Mouse (Mus musculus) left cerebral cortex, adult 2 months (tissue): ENCODE measurements around the gene Foxc2. TPM values are rescaled to one million over a fixed set of nuclear protein-coding genes. Genes with fewer than 3 reads are reported as not detected.
A peak's percentile ranks its signal among the peaks of the same experiment; 100 is the strongest.

Source experiments
- DNase-seq, 2 experiments: peaks; one replicate each; pipeline ENCODE4 v3.0.0; 2021 to 2022; ENCODE audit warnings: low spot score in 2 of 2, mixed read lengths in 1 of 2; ENCODE audit errors: extremely low spot score in 1 of 2
- H3K27ac ChIP-seq: fragments of 200-600 bp; 2 replicates; pipeline ENCODE4 v1.8.1; 2022
- H3K4me3 ChIP-seq: fragments of 200-600 bp; 2 replicates; pipeline ENCODE4 v1.8.1; 2022
- CTCF ChIP-seq: fragments of 200-600 bp; IDR thresholded peaks from 2 replicates; pipeline ENCODE4 v1.8.1; 2022; ENCODE audit warnings: antibody characterized with exemption, mild to moderate bottlenecking, moderate library complexity
- intact Hi-C: fragments of 180-260 bp; cut with DNase I; formaldehyde crosslinking; loops from one replicate; pipeline ENCODE4 v1.15.1; 2025
- total RNA-seq, 2 experiments: library from RNA; stranded (reverse); gene quantifications; 2 replicates each; pipeline ENCODE4 v1.2.3; 2021

The Foxc2 gene
- total RNA-seq, 2 experiments from 2014 or later = 1.5 to 2.3 TPM

DNA sequence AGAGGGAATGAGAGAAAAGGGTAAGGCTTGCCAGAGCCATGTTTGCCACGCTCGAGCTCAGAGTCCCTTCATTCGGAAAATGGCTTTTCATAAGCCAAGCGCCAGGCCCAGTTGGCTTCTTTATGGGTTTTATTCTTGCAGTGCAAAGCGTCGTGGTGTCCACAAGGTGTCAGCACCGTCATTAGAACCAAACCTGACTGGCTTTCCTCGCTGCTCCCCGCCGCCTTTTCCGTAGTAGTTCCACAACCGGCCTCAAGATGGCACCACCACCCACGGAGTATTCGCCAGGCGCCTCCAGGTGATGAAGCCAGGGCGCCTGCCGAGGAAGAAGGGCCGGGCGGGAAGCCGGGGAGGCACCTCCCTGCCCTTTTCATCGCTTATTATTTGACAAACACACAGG is 2.7 kb upstream of the Foxc2 start:
- intact Hi-C loops = loop anchor here (1.0 kb wide), 2 partner anchors 280 to 400 kb away; no protein-coding TSS in a partner anchor
- Histone ChIP-seq H3K4me3 (no peak overlapping the region), H3K27ac (no peak overlapping the region)
- no peak; the same call in none of the 2 replicates for TF ChIP-seq CTCF
- DNase-seq = peak; percentile 94 to 99

- intact Hi-C loops = no loop called here
- H3K27ac ChIP-seq = no peak overlapping the region
- no peak for TF ChIP-seq CTCF
- no peak overlapping the region for H3K4me3 ChIP-seq
- no peak for DNase-seq
Observed at GRCm38 (mm10) chr8:121115136-121115535, 835 bp upstream of the Foxc2 start.

DNA sequence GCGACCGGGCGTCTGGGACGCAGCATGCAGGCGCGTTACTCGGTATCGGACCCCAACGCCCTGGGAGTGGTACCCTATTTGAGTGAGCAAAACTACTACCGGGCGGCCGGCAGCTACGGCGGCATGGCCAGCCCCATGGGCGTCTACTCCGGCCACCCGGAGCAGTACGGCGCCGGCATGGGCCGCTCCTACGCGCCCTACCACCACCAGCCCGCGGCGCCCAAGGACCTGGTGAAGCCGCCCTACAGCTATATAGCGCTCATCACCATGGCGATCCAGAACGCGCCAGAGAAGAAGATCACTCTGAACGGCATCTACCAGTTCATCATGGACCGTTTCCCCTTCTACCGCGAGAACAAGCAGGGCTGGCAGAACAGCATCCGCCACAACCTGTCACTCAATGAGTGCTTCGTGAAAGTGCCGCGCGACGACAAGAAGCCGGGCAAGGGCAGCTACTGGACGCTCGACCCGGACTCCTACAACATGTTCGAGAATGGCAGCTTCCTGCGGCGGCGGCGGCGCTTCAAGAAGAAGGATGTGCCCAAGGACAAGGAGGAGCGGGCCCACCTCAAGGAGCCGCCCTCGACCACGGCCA is 717 bp downstream of the Foxc2 start:
- intact Hi-C loops = no loop called here
- Histone ChIP-seq H3K27ac (no peak overlapping the region), H3K4me3 (peak overlapping the region; percentile 38)
- no peak for TF ChIP-seq CTCF
- DNase-seq = no peak

GRCm38 (mm10) chr8:121117186-121117651 is 1.2 kb downstream of the Foxc2 start:
- intact Hi-C loops = no loop called here
- H3K27ac ChIP-seq = no peak overlapping the region
- peak overlapping the region; percentile 38; the same call in 1 of the 2 replicates for H3K4me3 ChIP-seq
- no peak for DNase-seq
- TF ChIP-seq CTCF = no peak; the same call in 1 of the 2 replicates

DNA sequence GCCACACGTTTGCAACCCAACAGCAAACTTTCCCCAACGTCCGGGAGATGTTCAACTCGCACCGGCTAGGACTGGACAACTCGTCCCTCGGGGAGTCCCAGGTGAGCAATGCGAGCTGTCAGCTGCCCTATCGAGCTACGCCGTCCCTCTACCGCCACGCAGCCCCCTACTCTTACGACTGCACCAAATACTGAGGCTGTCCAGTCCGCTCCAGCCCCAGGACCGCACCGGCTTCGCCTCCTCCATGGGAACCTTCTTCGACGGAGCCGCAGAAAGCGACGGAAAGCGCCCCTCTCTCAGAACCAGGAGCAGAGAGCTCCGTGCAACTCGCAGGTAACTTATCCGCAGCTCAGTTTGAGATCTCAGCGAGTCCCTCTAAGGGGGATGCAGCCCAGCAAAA is 1.9 kb downstream of the Foxc2 start:
- DNase-seq = no peak
- no peak for TF ChIP-seq CTCF
- intact Hi-C loops = loop anchor here (2.0 kb wide), 1 partner anchor 43 kb away; no protein-coding TSS in a partner anchor
- Histone ChIP-seq H3K4me3 (no peak overlapping the region), H3K27ac (no peak overlapping the region)

DNA sequence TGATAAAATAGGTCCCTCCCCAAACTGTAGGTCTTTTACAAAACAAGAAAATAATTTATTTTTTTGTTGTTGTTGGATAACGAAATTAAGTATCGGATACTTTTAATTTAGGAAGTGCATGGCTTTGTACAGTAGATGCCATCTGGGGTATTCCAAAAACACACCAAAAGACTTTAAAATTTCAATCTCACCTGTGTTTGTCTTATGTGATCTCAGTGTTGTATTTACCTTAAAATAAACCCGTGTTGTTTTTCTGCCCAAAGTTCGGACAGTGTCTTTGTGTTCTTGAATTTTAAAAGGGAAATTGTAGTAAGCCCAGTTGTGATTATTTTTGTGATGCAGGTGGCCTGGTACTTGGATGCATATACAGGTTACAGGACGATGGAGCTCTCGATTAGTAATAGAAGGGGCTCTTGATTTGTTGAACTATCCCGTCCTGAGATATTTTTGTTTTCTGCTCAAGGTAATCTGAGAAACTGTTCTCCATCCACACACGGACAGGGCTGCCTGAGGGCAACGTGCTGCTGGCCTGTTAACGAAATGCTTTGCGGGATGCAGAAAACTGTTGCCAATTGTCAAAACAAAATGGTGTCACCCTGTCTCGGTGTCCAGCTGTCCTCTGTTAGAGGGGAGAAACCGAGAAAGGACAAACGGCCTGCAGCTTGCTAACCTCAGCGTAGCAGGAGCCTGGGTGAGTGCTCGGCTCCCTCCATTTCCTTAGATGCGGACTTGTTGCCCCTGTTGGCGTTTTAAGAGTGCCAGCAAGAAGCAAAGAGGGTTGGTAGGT is 2.9 kb downstream of the Foxc2 start:
- intact Hi-C loops = loop anchor here (2.0 kb wide), 1 partner anchor 44 kb away; no protein-coding TSS in a partner anchor
- DNase-seq = no peak
- no peak overlapping the region for H3K4me3 ChIP-seq

DNA sequence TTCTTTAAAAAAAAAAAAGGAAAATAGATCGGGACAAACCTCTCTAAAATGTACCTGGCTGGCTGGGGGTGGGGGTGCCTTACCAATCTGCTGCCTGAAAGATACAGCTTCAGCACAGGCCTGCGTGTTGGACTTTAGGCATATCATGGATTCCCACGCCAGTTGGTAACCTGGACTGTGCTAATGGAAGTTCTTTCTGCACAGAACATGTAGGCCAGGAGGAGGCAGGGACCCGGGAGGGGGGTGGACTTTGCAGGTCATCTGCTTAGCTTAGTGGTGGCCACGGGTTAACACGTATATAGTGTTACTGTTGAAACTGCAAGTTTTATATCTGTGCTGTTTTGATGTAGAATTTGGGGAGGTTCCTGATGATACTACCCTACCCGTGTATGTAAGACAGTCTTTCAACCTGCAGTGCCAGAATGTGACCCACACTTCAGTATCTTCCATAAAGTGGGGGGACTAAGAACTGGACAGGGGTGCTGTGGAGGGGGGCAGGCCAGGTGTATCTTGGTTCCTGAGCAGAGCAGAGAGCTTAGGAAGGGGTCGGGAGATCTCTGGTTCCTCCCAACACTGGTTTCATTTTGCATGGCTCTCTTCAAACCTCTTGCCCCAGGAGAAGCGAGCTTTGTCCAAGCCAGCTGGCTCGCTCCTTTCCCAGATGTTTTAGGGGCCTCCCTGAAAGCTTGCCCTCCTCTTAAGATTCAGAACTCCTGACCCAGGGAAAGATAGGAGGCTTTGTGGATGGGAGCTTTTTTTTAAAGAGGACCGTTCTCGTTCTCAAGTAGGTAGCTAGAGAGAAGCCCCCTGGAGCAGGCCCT is 3.9 kb downstream of the Foxc2 start:
- intact Hi-C loops = loop anchor here (2.0 kb wide), 1 partner anchor 45 kb away; no protein-coding TSS in a partner anchor
- H3K4me3 ChIP-seq = no peak overlapping the region
- DNase-seq = no peak

More for the DNA sequence above, 2.9 kb downstream of the Foxc2 start:
- TF ChIP-seq CTCF = no peak
- H3K27ac ChIP-seq = no peak overlapping the region

GRCm38 (mm10) chr8:121120456-121121419 is 4.8 kb downstream of the Foxc2 start:
- no peak overlapping the region for H3K4me3 ChIP-seq
- intact Hi-C loops = no loop called here

More for the DNA sequence above, 3.9 kb downstream of the Foxc2 start:
- H3K27ac ChIP-seq = no peak overlapping the region
- no peak for TF ChIP-seq CTCF

GRCm38 (mm10) chr8:121121704-121122103 is 5.7 kb downstream of the Foxc2 start:
- intact Hi-C loops = no loop called here
- no peak overlapping the region for H3K27ac ChIP-seq
- H3K4me3 ChIP-seq = no peak overlapping the region
- no peak for DNase-seq
- TF ChIP-seq CTCF = no peak

More at GRCm38 (mm10) chr8:121120456-121121419, 4.8 kb downstream of the Foxc2 start:
- no peak for DNase-seq
- no peak overlapping the region for H3K27ac ChIP-seq
- TF ChIP-seq CTCF = no peak

GRCm38 (mm10) chr8:121122368-121122767 is 6.4 kb downstream of the Foxc2 start:
- H3K27ac ChIP-seq = no peak overlapping the region
- intact Hi-C loops = no loop called here
- no peak for DNase-seq
- no peak for TF ChIP-seq CTCF
- H3K4me3 ChIP-seq = no peak overlapping the region
